Mouse (Mus musculus): ENCODE measurements around the gene Apol6. TPM values are rescaled to one million over a fixed set of nuclear protein-coding genes. Genes with fewer than 3 reads are reported as not detected.

Apol6 gene
- total and polyA plus RNA-seq, 3 experiments: not detected

GRCm38 (mm10) chr15:77090531-77090930 is 46.0 kb downstream of the Apol6 start:
- TF ChIP-seq BHLHE40 (IDR thresholded peaks at IDR 0.05; ENCODE audit: low read depth, low read length) (peak; percentile 53), E2F4 (IDR thresholded peaks at IDR 0.05; ENCODE audit: insufficient replicate concordance, low read depth, low read length) (no peak)
- Histone ChIP-seq H3K4me3 (replicated peaks in 1 of 3; ENCODE audit: low read depth in 2 of 3, low read length in 2 of 3, poor library complexity in 1 of 3) (no peak overlapping the region), H3K36me3 (replicated peaks in 1 of 2; ENCODE audit: control insufficient read depth in 1 of 2, insufficient read depth in 1 of 2, low read length in 1 of 2) (no peaks in the 10 kb centered on the region), H3K9ac (ENCODE audit: insufficient read depth, low read depth) (no peak overlapping the region), H3K79me2 (replicated peaks; ENCODE audit: control insufficient read depth, extremely low read depth, insufficient read depth, poor library complexity, severe bottlenecking) (no peaks in the 10 kb centered on the region), H3K4me1 (ENCODE audit: control insufficient read depth in 1 of 2, insufficient read depth in 2 of 2) (peaks cover 0 to 4% of the 10 kb centered on the region in 2 experiments; a peak in 2 of 4 replicates), H3K27me3 (replicated peaks) (peaks cover 97% of the 10 kb centered on the region), H3K9me3 (replicated peaks; ENCODE audit: low read length) (no peaks in the 10 kb centered on the region), H3K4me2 (ENCODE audit: insufficient read depth, low read depth, poor library complexity, severe bottlenecking) (no peak overlapping the region), H3K27ac (ENCODE audit: insufficient read depth, low read depth) (no peak overlapping the region)
- DNase-seq (ENCODE audit: extremely low read depth): no peak
- in situ Hi-C loops (cut with MboI; ENCODE audit: low pct_ligation_motif_present, low pct_unique_long_range_greater_than_20kb, low sequenced_read_pairs) (no loop called here), dilution Hi-C loops (cut with MboI; ENCODE audit: extremely low pct_ligation_motif_present, extremely low pct_unique_long_range_greater_than_20kb, low sequenced_read_pairs) (no loop called here)

GRCm38 (mm10) chr15:77091394-77091793 is 46.9 kb downstream of the Apol6 start:
- no peak overlapping the region for H3K4me3 ChIP-seq (replicated peaks in 1 of 3; ENCODE audit: low read depth in 2 of 3, low read length in 2 of 3, poor library complexity in 1 of 3)
- no peak for TF ChIP-seq SMC3 (IDR thresholded peaks at IDR 0.05; ENCODE audit: low read depth, low read length)
- TF ChIP-seq UBTF (IDR thresholded peaks at IDR 0.05; ENCODE audit: low read depth, low read length): no peak
- TF ChIP-seq ZC3H11A (IDR thresholded peaks at IDR 0.05; ENCODE audit: low read depth, low read length): no peak
- no peak for TF ChIP-seq MEF2A (IDR thresholded peaks at IDR 0.05; ENCODE audit: borderline replicate concordance, low read depth, low read length)
- no peak for TF ChIP-seq IRF4 (IDR thresholded peaks at IDR 0.05; ENCODE audit: low read depth, low read length)
- TF ChIP-seq CHD1 (IDR thresholded peaks at IDR 0.05; ENCODE audit: low read depth, low read length): no peak
- no peak for TF ChIP-seq ELF1 (IDR thresholded peaks at IDR 0.05; ENCODE audit: low read depth, low read length)
- no peak for TF ChIP-seq EP300 (IDR thresholded peaks at IDR 0.05; ENCODE audit: low read length)
- TF ChIP-seq SIN3A (IDR thresholded peaks at IDR 0.05; ENCODE audit: low read length): no peak
- no peak for TF ChIP-seq CHD2 (IDR thresholded peaks at IDR 0.05; ENCODE audit: low read length)
- no peak for TF ChIP-seq USF1 (IDR thresholded peaks at IDR 0.05; ENCODE audit: low read depth, low read length)
- TF ChIP-seq GABPA (IDR thresholded peaks at IDR 0.05; ENCODE audit: insufficient replicate concordance, low read depth, low read length): no peak
- TF ChIP-seq ZNF384 (IDR thresholded peaks at IDR 0.05; ENCODE audit: low read depth, low read length): no peak
- TF ChIP-seq JUN (IDR thresholded peaks at IDR 0.05; ENCODE audit: insufficient read depth, low read depth, low read length): no peak
- no peak for TF ChIP-seq MYC (IDR thresholded peaks at IDR 0.05; ENCODE audit: low read depth, low read length)
- no peak for TF ChIP-seq ETS1 (conservative IDR thresholded peaks at IDR 0.05; ENCODE audit: low read depth, low read length)
- TF ChIP-seq NRF1 (IDR thresholded peaks at IDR 0.05; ENCODE audit: low read depth, low read length): no peak
- no peak overlapping the region for H3K4me2 ChIP-seq (ENCODE audit: insufficient read depth, low read depth, poor library complexity, severe bottlenecking)
- H3K4me1 ChIP-seq (ENCODE audit: control insufficient read depth in 1 of 2, insufficient read depth in 2 of 2): peaks cover 0 to 4% of the 10 kb centered on the region in 2 experiments; a peak in 2 of 4 replicates
- H3K9ac ChIP-seq (ENCODE audit: insufficient read depth, low read depth): no peak overlapping the region
- no peaks in the 10 kb centered on the region for H3K9me3 ChIP-seq (replicated peaks; ENCODE audit: low read length)
- H3K27me3 ChIP-seq (replicated peaks): peaks cover 94% of the 10 kb centered on the region
- in situ Hi-C loops (cut with MboI; ENCODE audit: low pct_ligation_motif_present, low pct_unique_long_range_greater_than_20kb, low sequenced_read_pairs) (no loop called here), dilution Hi-C loops (cut with MboI; ENCODE audit: extremely low pct_ligation_motif_present, extremely low pct_unique_long_range_greater_than_20kb, low sequenced_read_pairs) (no loop called here)
- no peak overlapping the region for H3K27ac ChIP-seq (ENCODE audit: insufficient read depth, low read depth)
- DNase-seq (ENCODE audit: extremely low read depth): no peak
- H3K79me2 ChIP-seq (replicated peaks; ENCODE audit: control insufficient read depth, extremely low read depth, insufficient read depth, poor library complexity, severe bottlenecking): no peaks in the 10 kb centered on the region
- no peaks in the 10 kb centered on the region for H3K36me3 ChIP-seq (replicated peaks in 1 of 2; ENCODE audit: control insufficient read depth in 1 of 2, insufficient read depth in 1 of 2, low read length in 1 of 2)

Measured in CH12.LX (cell line).